Mouse (Mus musculus) heart, adult 11 months (tissue): ENCODE measurements around the gene Slc44a2.
"Not testable (repeated sequence)": the region's sequence is repeated elsewhere in the genome, so short reads cannot be mapped to it uniquely, and the experiment has no call there.

Source experiments
- DNase-seq: peaks from one replicate; pipeline ENCODE4 v3.0.0; 2022

The Slc44a2 gene

DNA sequence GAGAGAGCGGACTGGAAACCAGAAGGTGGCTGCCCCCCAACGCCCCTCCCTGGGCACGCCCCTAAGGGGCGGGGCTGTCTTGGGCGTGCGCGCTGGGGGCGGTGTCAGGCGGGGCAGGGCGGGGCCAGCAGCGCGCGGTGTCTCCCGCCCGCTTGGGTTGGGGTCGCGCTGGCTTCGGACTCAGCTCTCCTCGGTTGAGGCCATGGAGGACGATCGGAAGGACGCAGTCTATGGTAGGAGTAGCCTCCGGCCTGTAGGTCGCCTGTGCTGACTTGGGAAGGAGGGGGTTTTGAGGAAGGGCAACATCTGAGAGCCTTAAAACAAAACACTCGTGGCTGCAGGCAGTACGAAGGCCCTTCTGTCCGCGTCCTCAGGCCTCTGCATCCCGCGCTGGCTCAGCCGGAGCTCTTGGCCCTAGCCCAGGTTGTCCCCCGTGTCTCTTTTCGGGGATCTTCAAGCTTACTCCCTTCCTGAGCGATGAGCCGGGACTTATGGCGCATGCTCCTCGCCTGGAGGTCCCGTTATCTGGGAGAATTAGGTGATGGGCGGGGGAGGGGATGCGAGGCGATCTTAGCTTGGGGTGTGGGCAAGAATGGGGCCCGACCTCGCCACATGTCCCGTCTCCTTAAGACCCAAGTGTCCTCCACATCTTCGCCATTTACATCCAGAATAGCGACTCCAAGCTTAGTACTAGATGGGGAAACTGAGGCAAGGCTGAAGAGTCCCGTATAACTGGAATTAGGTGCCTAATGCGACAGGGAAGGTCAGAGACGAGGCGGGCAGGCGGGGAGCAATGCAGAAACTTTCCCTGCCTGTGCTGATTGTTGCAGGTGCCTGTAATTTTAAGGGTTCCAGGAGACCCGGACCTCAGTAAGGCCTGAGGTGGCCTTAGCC is at the start of gene Slc44a2:
Gene Slc44a2 (plus strand): TSS at position 80 of the 894 bp plus-strand sequence.
- peak; percentile 98 for DNase-seq

GRCm38 (mm10) chr9:21272391-21272790 is 48.1 kb upstream of the Slc44a2 start:
- DNase-seq, result peak; percentile 86

- no peak for DNase-seq
Measured at GRCm38 (mm10) chr9:21273094-21273493, 47.4 kb upstream of the Slc44a2 start.

- peak; percentile 85 for DNase-seq
Measured at GRCm38 (mm10) chr9:21273520-21274228, 46.8 kb upstream of the Slc44a2 start.

GRCm38 (mm10) chr9:21274336-21274735 is 46.2 kb upstream of the Slc44a2 start:
- peak; percentile 90 for DNase-seq

- peak; percentile 88 for DNase-seq
Measured at GRCm38 (mm10) chr9:21275013-21275710, 45.3 kb upstream of the Slc44a2 start.

- no peak for DNase-seq
Measured at GRCm38 (mm10) chr9:21275727-21276126, 44.8 kb upstream of the Slc44a2 start.

DNA sequence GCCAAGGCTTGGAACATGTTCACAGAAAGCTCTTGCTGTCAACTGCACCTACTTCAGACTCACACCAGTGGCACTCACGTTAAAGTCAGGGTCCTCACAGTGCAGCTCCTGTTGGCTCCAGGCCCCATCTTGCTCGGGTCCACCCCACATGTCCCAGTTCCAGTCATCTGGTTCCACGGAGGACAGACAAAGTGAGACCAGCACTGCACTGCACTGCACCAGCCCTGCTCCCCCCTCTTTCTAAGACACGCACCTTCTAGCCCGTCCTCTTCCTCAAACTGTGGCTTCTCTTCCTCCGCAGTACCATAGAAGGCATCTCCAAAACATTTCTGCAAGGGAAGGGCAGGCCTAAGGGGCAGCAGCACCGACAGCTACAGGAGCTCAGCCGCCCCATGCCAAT is 44.2 kb upstream of the Slc44a2 start:
- DNase-seq, result no peak

GRCm38 (mm10) chr9:21277776-21278175 is 42.7 kb upstream of the Slc44a2 start:
- DNase-seq, result peak; percentile 92

- no peak for DNase-seq
Measured at GRCm38 (mm10) chr9:21283591-21283990, 36.9 kb upstream of the Slc44a2 start.

DNA sequence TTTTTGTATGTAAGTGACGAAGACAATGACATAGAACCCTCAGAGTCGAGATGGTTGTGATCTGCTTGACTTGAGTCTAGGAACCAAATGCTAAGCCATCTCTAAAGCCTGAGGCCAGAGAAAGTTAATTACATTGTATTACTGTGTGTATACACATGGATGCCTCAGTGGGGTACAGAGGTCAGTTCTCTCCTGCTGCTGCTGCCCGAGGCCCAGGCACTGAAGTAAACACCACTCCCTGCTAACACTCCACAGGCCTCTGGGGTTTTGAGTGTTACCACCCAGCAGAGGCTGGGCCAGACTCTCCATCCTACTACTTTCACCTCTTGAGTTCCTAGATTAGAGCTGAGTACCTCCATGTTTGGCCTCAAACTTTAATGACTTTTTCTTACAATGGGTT is 36.5 kb upstream of the Slc44a2 start:
- no peak for DNase-seq

GRCm38 (mm10) chr9:21286753-21287152 is 33.7 kb upstream of the Slc44a2 start:
- DNase-seq, result peak; percentile 88

DNA sequence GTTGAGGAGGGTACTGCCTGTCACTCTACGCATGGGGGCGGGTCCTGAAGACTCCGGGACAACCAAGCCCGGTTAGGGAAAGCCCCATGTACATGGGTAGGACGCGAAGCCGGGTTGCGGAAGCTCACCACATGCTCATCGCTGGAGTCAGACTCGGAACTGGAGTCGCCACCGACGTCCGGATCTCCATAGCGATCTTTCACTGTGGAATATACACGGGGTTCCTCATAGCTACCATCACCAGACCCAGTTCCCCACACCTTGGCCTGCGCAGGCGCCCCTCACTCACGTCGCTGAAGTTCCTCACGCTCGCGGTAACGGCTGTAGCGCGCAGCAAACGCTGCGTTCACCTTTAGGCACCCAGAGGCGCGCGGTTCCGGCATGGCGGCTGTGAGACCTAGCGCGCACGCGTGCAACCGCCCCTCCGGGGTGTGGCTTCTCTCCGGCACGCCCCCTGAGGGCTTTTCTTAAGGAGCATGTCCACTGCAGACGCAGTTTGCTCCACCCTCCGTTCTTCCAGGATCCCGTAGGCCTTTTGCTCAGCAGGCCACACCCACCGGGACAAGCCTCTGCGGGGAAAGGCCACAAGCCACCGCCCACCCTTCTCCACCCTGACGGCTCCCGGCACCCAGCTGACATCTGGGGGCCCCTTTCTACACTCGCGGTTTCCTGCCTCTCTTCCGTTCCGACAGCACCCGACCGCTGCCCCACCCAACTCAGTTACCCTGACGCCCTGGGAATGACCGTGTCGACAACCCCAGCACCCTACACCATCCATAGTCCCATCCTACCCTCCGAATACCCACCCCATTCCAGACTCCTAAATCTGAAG is 32.7 kb upstream of the Slc44a2 start, which contains the start of gene Kri1:
Gene Kri1 (minus strand): TSS at position 399 of the 832 bp plus-strand sequence.
- DNase-seq, result peak; percentile 100

- DNase-seq, result peak; percentile 96
Measured at GRCm38 (mm10) chr9:21288404-21289336, 31.8 kb upstream of the Slc44a2 start.

- DNase-seq, result peak; percentile 94
Measured at GRCm38 (mm10) chr9:21289337-21289671, 31.2 kb upstream of the Slc44a2 start.

DNA sequence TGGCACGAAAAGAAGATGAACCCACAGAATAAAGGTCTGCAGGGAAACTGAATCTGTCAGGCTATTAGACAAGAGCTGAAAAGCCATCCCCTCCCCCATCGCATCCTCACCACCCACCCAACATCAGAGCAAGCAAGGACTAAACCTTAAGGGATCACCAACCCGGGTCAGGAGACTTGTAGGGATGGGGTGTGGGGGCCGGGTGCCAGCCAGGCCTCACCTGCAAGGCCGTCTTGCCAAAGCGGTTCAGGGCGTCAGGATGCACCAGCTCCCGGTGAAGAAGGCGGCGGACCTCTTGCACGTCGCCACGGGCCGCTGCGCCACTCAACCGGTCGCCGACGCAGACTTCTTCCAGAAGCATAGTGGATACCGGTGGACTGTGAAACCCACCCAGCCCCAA is 29.9 kb upstream of the Slc44a2 start:
- no peak for DNase-seq

GRCm38 (mm10) chr9:21291022-21291787 is 29.3 kb upstream of the Slc44a2 start, which contains the start of gene Cdkn2d:
Cdkn2d (minus strand) TSS chr9:21291407.
- DNase-seq, result peak; percentile 100

- not testable (repeated sequence) for DNase-seq
Measured at GRCm38 (mm10) chr9:21291868-21292267, 28.6 kb upstream of the Slc44a2 start.

DNA sequence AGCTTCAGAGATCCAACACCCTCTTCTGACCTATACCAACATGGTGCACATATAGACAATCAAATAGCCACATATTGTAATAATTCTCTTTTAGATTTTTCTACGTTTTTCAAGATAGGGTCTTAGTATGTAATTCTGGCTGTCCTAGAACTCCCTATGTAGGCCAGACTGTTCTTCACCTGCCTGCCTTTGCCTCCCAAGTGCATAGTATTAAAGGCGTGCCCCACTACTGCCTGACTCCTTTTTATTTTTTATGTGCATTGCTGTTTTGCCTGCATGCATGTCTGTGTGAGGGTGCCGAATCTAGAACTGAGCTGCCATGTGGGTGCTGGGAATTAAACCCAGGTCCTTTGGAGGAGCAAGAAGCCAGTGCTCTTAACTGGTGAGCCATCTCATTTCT is 28.2 kb upstream of the Slc44a2 start:
- no peak for DNase-seq

DNA sequence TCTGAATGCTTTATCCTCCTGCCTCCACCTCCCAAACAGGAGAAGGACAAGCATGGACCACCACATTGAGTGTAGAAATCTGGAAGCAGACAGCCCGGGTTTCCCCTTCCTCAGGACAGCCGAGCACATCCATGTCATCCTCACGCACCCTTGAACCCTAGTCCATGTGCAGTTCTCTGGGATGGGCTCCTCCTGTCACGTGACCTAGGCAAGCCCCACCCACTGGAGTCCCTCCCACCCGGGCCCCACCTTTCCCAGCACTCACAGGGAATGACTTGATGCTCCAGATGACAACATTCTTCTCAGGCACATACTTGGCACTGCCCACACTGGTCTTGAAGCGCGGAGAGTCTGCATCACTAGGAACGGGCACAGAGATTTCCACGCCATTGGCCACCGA is 21.5 kb upstream of the Slc44a2 start:
- no peak for DNase-seq
